Mouse (Mus musculus): ENCODE data around the gene Tulp2.

DNA sequence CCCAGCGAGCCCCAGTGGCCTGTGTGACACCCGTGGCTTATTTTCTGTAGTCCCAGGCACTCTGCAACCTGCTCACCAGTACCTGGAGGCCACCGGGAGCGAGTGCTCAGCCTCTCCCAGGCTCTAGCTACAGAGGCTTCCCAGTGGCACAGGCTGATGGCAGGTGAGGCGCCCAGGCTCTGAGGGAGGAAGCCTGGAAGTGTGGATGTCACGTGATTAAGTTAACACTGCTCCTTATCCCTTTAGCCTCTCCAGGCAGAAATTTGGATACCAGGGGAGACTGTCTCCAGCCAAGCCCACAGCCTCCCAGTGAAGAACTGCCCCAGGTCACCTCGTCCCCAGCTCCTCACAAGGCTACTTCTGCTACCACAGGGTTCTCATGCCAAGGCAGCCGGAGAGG is 71.8 kb downstream of the Tulp2 start:
- TF ChIP-seq TCF3 (IDR thresholded peaks at IDR 0.05; ENCODE audit: insufficient read length, low read depth) (no peak), MAX (IDR thresholded peaks at IDR 0.05; ENCODE audit: low read depth) (no peak)
